Mouse (Mus musculus) left cerebral cortex, adult 2 months (tissue): ENCODE data around the gene Helt. TPM values are rescaled to one million over a fixed set of nuclear protein-coding genes. Genes with fewer than 3 reads are reported as not detected.

Source experiments
- DNase-seq, 2 experiments: peaks; one replicate each; pipeline ENCODE4 v3.0.0; 2021 to 2022; ENCODE audit warnings: low spot score in 2 of 2, mixed read lengths in 1 of 2; ENCODE audit errors: extremely low spot score in 1 of 2
- H3K27ac ChIP-seq: fragments of 200-600 bp; 2 replicates; pipeline ENCODE4 v1.8.1; 2022
- H3K4me3 ChIP-seq: fragments of 200-600 bp; 2 replicates; pipeline ENCODE4 v1.8.1; 2022
- CTCF ChIP-seq: fragments of 200-600 bp; IDR thresholded peaks from 2 replicates; pipeline ENCODE4 v1.8.1; 2022; ENCODE audit warnings: antibody characterized with exemption, mild to moderate bottlenecking, moderate library complexity
- intact Hi-C: fragments of 180-260 bp; cut with DNase I; formaldehyde crosslinking; loops from one replicate; pipeline ENCODE4 v1.15.1; 2025
- total RNA-seq, 2 experiments: library from RNA; stranded (reverse); gene quantifications; 2 replicates each; pipeline ENCODE4 v1.2.3; 2021

Helt gene
- total RNA-seq, 2 experiments from 2014 or later, result not detected

- intact Hi-C loops, result no loop called here
- no peak for DNase-seq
- no peak overlapping the region for H3K27ac ChIP-seq
- H3K4me3 ChIP-seq, result no peak overlapping the region
- no peak for TF ChIP-seq CTCF
These were observed 29.3 kb upstream of the Helt start for GRCm38 (mm10) chr8:46323672-46324191.

- no peak for TF ChIP-seq CTCF
- no peak overlapping the region for H3K4me3 ChIP-seq
- intact Hi-C loops, result no loop called here
- no peak for DNase-seq
- no peak overlapping the region for H3K27ac ChIP-seq
These were observed 28.4 kb upstream of the Helt start for GRCm38 (mm10) chr8:46322833-46323232.

GRCm38 (mm10) chr8:46322421-46322820, 27.9 kb upstream of the Helt start:
- intact Hi-C loops, result no loop called here
- Histone ChIP-seq H3K4me3 (no peak overlapping the region), H3K27ac (no peak overlapping the region)
- no peak for DNase-seq
- no peak for TF ChIP-seq CTCF

- H3K27ac ChIP-seq, result no peak overlapping the region
- TF ChIP-seq CTCF, result no peak
- H3K4me3 ChIP-seq, result no peak overlapping the region
- intact Hi-C loops, result no loop called here
- DNase-seq, result no peak
These were observed 24.3 kb upstream of the Helt start for GRCm38 (mm10) chr8:46318802-46319201.

- H3K4me3 ChIP-seq, result no peak overlapping the region
- no peak for TF ChIP-seq CTCF
- DNase-seq, result no peak
- intact Hi-C loops, result no loop called here
- H3K27ac ChIP-seq, result no peak overlapping the region
These were observed 22.7 kb upstream of the Helt start for GRCm38 (mm10) chr8:46317161-46317560.

- no peak for DNase-seq
- Histone ChIP-seq H3K4me3 (no peak overlapping the region), H3K27ac (no peak overlapping the region)
- TF ChIP-seq CTCF, result no peak
- intact Hi-C loops, result no loop called here
These were observed 19.3 kb upstream of the Helt start for GRCm38 (mm10) chr8:46313798-46314197.

- Histone ChIP-seq H3K27ac (no peak overlapping the region), H3K4me3 (no peak overlapping the region)
- TF ChIP-seq CTCF, result peak; percentile 92
- DNase-seq, result peak; percentile 68 to 75
- intact Hi-C loops, result loop anchor here (1.0 kb wide), 1 partner anchor 236 kb away; no protein-coding TSS in a partner anchor
These were observed 16.7 kb upstream of the Helt start for GRCm38 (mm10) chr8:46311159-46311558.

- no peak for TF ChIP-seq CTCF
- DNase-seq, result no peak
- no peak overlapping the region for H3K4me3 ChIP-seq
- H3K27ac ChIP-seq, result no peak overlapping the region
- intact Hi-C loops, result no loop called here
These were observed 13.7 kb upstream of the Helt start for GRCm38 (mm10) chr8:46308189-46308588.

GRCm38 (mm10) chr8:46305733-46306349, 11.4 kb upstream of the Helt start:
- intact Hi-C loops, result loop anchor here (1.0 kb wide), 1 partner anchor 64 kb away; no protein-coding TSS in a partner anchor
- Histone ChIP-seq H3K27ac (no peak overlapping the region), H3K4me3 (no peak overlapping the region)
- TF ChIP-seq CTCF, result peak; percentile 84
- DNase-seq, result no peak

GRCm38 (mm10) chr8:46302121-46302520, 7.7 kb upstream of the Helt start:
- no peak overlapping the region for H3K4me3 ChIP-seq
- TF ChIP-seq CTCF, result no peak
- DNase-seq, result no peak
- no peak overlapping the region for H3K27ac ChIP-seq
- intact Hi-C loops, result no loop called here

GRCm38 (mm10) chr8:46298847-46299246, 4.4 kb upstream of the Helt start:
- no peak overlapping the region for H3K4me3 ChIP-seq
- intact Hi-C loops, result no loop called here
- TF ChIP-seq CTCF, result no peak
- DNase-seq, result no peak
- H3K27ac ChIP-seq, result no peak overlapping the region

- Histone ChIP-seq H3K27ac (no peak overlapping the region), H3K4me3 (no peak overlapping the region)
- TF ChIP-seq CTCF, result no peak
- DNase-seq, result no peak
- intact Hi-C loops, result no loop called here
These were observed 2.1 kb upstream of the Helt start for GRCm38 (mm10) chr8:46296551-46296950.

GRCm38 (mm10) chr8:46295951-46296350, 1.5 kb upstream of the Helt start:
- intact Hi-C loops, result no loop called here
- DNase-seq, result no peak
- Histone ChIP-seq H3K4me3 (no peak overlapping the region), H3K27ac (no peak overlapping the region)
- no peak for TF ChIP-seq CTCF
